Mouse (Mus musculus): Measurements from ENCODE around the gene Csf2rb. TPM values are rescaled to one million over a fixed set of nuclear protein-coding genes. Genes with fewer than 3 reads are reported as not detected.
A peak's percentile ranks its signal among the peaks of the same experiment; 100 is the strongest.

Csf2rb gene
- total RNA-seq, 4 experiments from 2014 or later = 0.83 to 5.7 (median 2.2) TPM

- peak in 1 of 2 experiments; percentile 38 for DNase-seq (ENCODE audit: low spot score in 2 of 2)
Measured at GRCm38 (mm10) chr15:78374204-78374603, 48.7 kb downstream of the Csf2rb start.

- DNase-seq (ENCODE audit: low spot score in 2 of 2) = no peak
Measured at GRCm38 (mm10) chr15:78377859-78378258, 52.3 kb downstream of the Csf2rb start.

- DNase-seq (ENCODE audit: low spot score in 2 of 2) = no peak
Measured at GRCm38 (mm10) chr15:78378556-78378955, 53.0 kb downstream of the Csf2rb start.

- no peak for DNase-seq (ENCODE audit: low spot score in 2 of 2)
Measured at GRCm38 (mm10) chr15:78380208-78380607, 54.7 kb downstream of the Csf2rb start.

GRCm38 (mm10) chr15:78380741-78381140 lies 55.2 kb downstream of the Csf2rb start:
- DNase-seq (ENCODE audit: low spot score in 2 of 2) = no peak

GRCm38 (mm10) chr15:78382115-78382514 lies 56.6 kb downstream of the Csf2rb start:
- DNase-seq (ENCODE audit: low spot score in 2 of 2) = no peak

GRCm38 (mm10) chr15:78383450-78384219 lies 58.1 kb downstream of the Csf2rb start:
- DNase-seq (ENCODE audit: low spot score in 2 of 2) = peak; percentile 36 to 73

GRCm38 (mm10) chr15:78384220-78385116 lies 58.9 kb downstream of the Csf2rb start:
- no peak for DNase-seq (ENCODE audit: low spot score in 2 of 2)

- no peak for DNase-seq (ENCODE audit: low spot score in 2 of 2)
Measured at GRCm38 (mm10) chr15:78385564-78385963, 60.0 kb downstream of the Csf2rb start.

GRCm38 (mm10) chr15:78390855-78391254 lies 65.3 kb downstream of the Csf2rb start:
- DNase-seq (ENCODE audit: low spot score in 2 of 2) = no peak

- DNase-seq (ENCODE audit: low spot score in 2 of 2) = no peak
Measured at GRCm38 (mm10) chr15:78395478-78395962, 70.0 kb downstream of the Csf2rb start, which contains the start of gene Tex33. Gene Tex33, minus strand, starts transcription at chr15:78395912.

GRCm38 (mm10) chr15:78401345-78401744 lies 75.8 kb downstream of the Csf2rb start:
- no peak for DNase-seq (ENCODE audit: low spot score in 2 of 2)

GRCm38 (mm10) chr15:78401921-78402320 lies 76.4 kb downstream of the Csf2rb start:
- peak in 1 of 2 experiments; percentile 49 for DNase-seq (ENCODE audit: low spot score in 2 of 2)

- DNase-seq (ENCODE audit: low spot score in 2 of 2) = no peak
Measured at GRCm38 (mm10) chr15:78402423-78402822, 76.9 kb downstream of the Csf2rb start.

- DNase-seq (ENCODE audit: low spot score in 2 of 2) = no peak
Measured at GRCm38 (mm10) chr15:78403301-78403741, 77.8 kb downstream of the Csf2rb start.

Small RNAs within 50 kb of the gene (microRNA-seq; reads per million reads assigned to microRNA genes)
- gene Mir7676-1 = 0 reads per million in 2 experiments
- gene Mir7676-2 = 0 reads per million in 2 experiments

Other genes starting within 250 kb of the Csf2rb start
- 10 to 100 TPM; 45.3 to 47.1 (median 46.5) TPM for gene Cacng2, start 205.7 kb upstream of the Csf2rb start, total RNA-seq (2022)
- gene Ift27, start 151.6 kb upstream of the Csf2rb start, total RNA-seq (2022) = 10 to 100 TPM; 30.6 to 34.2 (median 31.9) TPM
- 100 to 1,000 TPM; 101 to 113 (median 102) TPM for gene Pvalb, start 119.4 kb upstream of the Csf2rb start, total RNA-seq (2022)
- 1 to 10 TPM; 1.1 to 3.3 (median 1.5) TPM for gene Ncf4, start 81.0 kb upstream of the Csf2rb start, total RNA-seq (2022)
- gene Csf2rb2, start 20.0 kb upstream of the Csf2rb start, total RNA-seq (2022) = 1 to 10 TPM in 2 of 4 experiments, under 1 TPM in 2; 0.27 to 3.0 (median 1.2) TPM
- not detected for gene Tex33, start 70.2 kb downstream of the Csf2rb start, total RNA-seq (2022)
- gene Tst, start 80.2 kb downstream of the Csf2rb start, total RNA-seq (2022) = 10 to 100 TPM; 33.6 to 37.8 (median 36.0) TPM
- 10 to 100 TPM; 31.4 to 38.1 (median 34.6) TPM for gene Mpst, start 80.7 kb downstream of the Csf2rb start, total RNA-seq (2022)
- gene Kctd17, start 102.8 kb downstream of the Csf2rb start, total RNA-seq (2022) = 100 to 1,000 TPM; 299 to 358 (median 333) TPM
- gene Tmprss6, start 142.9 kb downstream of the Csf2rb start, total RNA-seq (2022) = 1 to 10 TPM; 1.1 to 1.7 (median 1.2) TPM
- under 1 TPM; 0.26 to 0.94 (median 0.42) TPM for gene Il2rb, start 169.5 kb downstream of the Csf2rb start, total RNA-seq (2022)
- 1 to 10 TPM; 1.7 to 4.0 (median 2.0) TPM for gene C1qtnf6, start 205.7 kb downstream of the Csf2rb start, total RNA-seq (2022)
- gene Sstr3, start 218.9 kb downstream of the Csf2rb start, total RNA-seq (2022) = 10 to 100 TPM; 16.2 to 23.4 (median 18.3) TPM
- gene Rac2, start 247.0 kb downstream of the Csf2rb start, total RNA-seq (2022) = 1 to 10 TPM; 1.3 to 8.2 (median 4.9) TPM